Mouse (Mus musculus): ENCODE measurements around the gene Gm37240. TPM values are rescaled to one million over a fixed set of nuclear protein-coding genes. Genes with fewer than 3 reads are reported as not detected.

Gene Gm37240
- polyA plus RNA-seq, 1 experiment = 0.77 TPM

DNA sequence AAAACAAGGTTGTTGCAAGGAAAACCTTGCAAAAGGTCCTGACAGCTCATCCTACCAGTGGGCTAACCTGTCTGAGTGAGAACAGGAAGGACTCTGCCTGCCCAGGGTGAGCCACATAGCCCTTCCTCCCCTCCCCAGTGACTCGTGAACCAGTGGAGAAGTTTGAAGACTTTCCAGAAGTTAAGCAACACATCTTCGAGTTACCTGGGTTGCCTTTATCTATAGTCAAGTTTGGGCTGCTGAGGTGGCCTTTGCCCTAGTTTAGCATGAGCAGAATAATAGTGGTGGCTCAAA lies 252.2 kb downstream of the Gm37240 start:
- TF ChIP-seq CTCF (IDR thresholded peaks at IDR 0.05; ENCODE audit: borderline replicate concordance, insufficient read depth, low read depth, low read length) = no peak
- TF ChIP-seq POLR2A (IDR thresholded peaks at IDR 0.05; ENCODE audit: borderline replicate concordance, insufficient read depth, low read length) = no peak
- H3K4me3 ChIP-seq (replicated peaks; ENCODE audit: insufficient read depth, low read depth, low read length) = no peak overlapping the region
- H3K27ac ChIP-seq (ENCODE audit: insufficient read depth, low read length) = no peak overlapping the region
- WGBS = 85% methylated on average over 2 of the region's 2 CpGs
- no peaks in the 10 kb centered on the region; the same call in 1 of the 2 replicates for H3K4me1 ChIP-seq (ENCODE audit: control insufficient read depth, insufficient read depth, low read length)
- H3K27me3 ChIP-seq (ENCODE audit: control insufficient read depth, insufficient read depth, low read length) = no peaks in the 10 kb centered on the region
- DNase-seq = no peak

DNA sequence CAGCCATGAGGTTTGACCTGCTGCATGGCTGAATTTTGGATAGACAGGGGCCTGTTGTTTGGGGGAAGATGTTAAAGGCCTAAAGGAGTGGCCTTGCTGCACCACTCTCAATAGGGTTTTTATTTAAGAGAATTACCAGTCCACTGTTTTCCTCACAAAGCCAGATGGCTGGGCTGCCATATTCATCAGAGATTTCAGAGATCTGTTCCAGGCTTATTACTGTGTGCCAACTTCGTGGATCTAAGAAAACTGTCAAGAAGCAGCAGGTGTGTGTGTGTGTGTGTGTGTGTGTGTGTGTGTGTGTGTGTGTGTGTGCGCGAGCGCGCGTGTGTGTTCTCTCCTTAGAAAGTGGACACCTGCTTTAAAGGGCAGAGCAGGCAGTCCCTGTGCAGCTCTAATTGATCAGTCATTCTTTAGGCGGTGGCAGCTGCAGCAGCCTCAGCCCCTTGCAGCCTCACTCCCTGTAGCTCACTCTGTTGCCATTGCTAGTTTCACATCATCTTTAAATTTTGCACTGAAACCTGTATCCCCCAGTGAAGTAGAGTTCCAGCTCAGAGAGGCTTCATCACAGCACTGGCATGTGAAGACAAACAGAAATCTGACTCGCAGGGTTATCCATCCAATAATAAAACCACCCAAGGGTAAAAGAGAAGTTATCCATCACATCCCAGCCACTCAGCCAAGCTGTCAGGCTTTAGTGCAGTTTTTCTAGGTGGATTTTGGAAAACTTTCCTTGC lies 252.8 kb downstream of the Gm37240 start:
- TF ChIP-seq POLR2A (IDR thresholded peaks at IDR 0.05; ENCODE audit: borderline replicate concordance, insufficient read depth, low read length) (no peak), CTCF (IDR thresholded peaks at IDR 0.05; ENCODE audit: borderline replicate concordance, insufficient read depth, low read depth, low read length) (no peak)
- Histone ChIP-seq H3K4me1 (ENCODE audit: control insufficient read depth, insufficient read depth, low read length) (no peaks in the 10 kb centered on the region; the same call in 1 of the 2 replicates), H3K27ac (ENCODE audit: insufficient read depth, low read length) (no peak overlapping the region), H3K4me3 (replicated peaks; ENCODE audit: insufficient read depth, low read depth, low read length) (no peak overlapping the region), H3K27me3 (ENCODE audit: control insufficient read depth, insufficient read depth, low read length) (no peaks in the 10 kb centered on the region)
- DNase-seq = peak in 1 of 2 experiments; percentile 40
- WGBS = 36% methylated on average over 8 of the region's 8 CpGs

DNA sequence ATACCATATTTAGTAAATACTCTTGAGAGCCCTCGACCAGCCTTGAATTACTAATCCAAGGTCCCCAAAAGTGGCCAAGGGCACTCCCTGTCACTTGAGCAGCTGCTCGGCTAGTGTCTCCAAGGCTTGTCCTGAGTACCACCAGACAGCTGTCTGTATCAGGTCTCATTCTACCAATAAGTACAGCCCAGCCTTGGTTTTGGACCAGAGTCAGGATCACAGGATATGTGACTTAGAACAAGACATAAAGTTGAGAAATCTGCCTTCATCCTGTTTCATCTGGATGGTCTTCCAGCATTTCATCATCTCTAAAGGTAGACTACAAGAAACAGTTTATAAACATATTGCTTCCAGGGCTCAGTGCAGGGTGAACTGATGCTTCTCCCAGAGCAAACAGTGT lies 253.6 kb downstream of the Gm37240 start:
- TF ChIP-seq POLR2A (IDR thresholded peaks at IDR 0.05; ENCODE audit: borderline replicate concordance, insufficient read depth, low read length) (no peak), CTCF (IDR thresholded peaks at IDR 0.05; ENCODE audit: borderline replicate concordance, insufficient read depth, low read depth, low read length) (no peak)
- DNase-seq = no peak
- H3K27ac ChIP-seq (ENCODE audit: insufficient read depth, low read length) = no peak overlapping the region
- no peaks in the 10 kb centered on the region; the same call in 1 of the 2 replicates for H3K4me1 ChIP-seq (ENCODE audit: control insufficient read depth, insufficient read depth, low read length)
- H3K4me3 ChIP-seq (replicated peaks; ENCODE audit: insufficient read depth, low read depth, low read length) = no peak overlapping the region
- 83% methylated on average over 2 of the region's 2 CpGs for WGBS
- no peaks in the 10 kb centered on the region for H3K27me3 ChIP-seq (ENCODE audit: control insufficient read depth, insufficient read depth, low read length)

DNA sequence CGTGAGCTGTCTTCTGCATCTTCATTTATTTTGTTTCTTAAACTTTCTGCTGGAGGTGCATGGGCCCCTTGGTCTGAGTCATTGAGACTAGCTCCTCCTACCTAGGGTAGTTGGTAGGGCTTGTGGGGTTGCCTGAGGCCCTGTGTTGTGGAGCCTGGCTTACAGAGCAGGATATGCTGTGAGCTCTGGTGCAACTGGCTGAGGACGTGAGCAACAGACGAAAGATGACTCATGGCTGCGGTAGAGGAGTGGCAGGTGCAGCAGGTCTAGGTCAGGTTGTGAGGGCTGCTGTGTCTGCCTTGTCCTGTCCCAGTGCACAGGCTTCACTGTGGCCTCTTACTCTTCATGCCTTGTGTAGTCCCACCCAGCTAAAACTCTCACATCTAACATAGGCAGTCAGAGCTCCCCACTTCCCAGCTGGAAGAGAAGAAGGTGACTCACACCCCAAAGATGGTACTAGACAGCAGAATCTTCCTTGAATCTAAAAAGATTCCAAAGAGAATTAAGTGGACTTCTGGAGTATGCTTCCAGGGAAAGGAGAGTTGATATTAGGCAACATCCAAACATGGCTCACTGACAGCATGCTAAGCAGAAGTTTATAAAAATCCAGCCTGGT lies 257.3 kb downstream of the Gm37240 start:
- DNase-seq = no peak
- WGBS = 93% methylated on average over 4 of the region's 4 CpGs
- no peaks in the 10 kb centered on the region for H3K27me3 ChIP-seq (ENCODE audit: control insufficient read depth, insufficient read depth, low read length)
- no peak for TF ChIP-seq POLR2A (IDR thresholded peaks at IDR 0.05; ENCODE audit: borderline replicate concordance, insufficient read depth, low read length)
- no peak for TF ChIP-seq CTCF (IDR thresholded peaks at IDR 0.05; ENCODE audit: borderline replicate concordance, insufficient read depth, low read depth, low read length)
- no peak overlapping the region for H3K27ac ChIP-seq (ENCODE audit: insufficient read depth, low read length)
- H3K4me1 ChIP-seq (ENCODE audit: control insufficient read depth, insufficient read depth, low read length) = no peaks in the 10 kb centered on the region; the same call in 1 of the 2 replicates
- H3K4me3 ChIP-seq (replicated peaks; ENCODE audit: insufficient read depth, low read depth, low read length) = no peak overlapping the region

DNA sequence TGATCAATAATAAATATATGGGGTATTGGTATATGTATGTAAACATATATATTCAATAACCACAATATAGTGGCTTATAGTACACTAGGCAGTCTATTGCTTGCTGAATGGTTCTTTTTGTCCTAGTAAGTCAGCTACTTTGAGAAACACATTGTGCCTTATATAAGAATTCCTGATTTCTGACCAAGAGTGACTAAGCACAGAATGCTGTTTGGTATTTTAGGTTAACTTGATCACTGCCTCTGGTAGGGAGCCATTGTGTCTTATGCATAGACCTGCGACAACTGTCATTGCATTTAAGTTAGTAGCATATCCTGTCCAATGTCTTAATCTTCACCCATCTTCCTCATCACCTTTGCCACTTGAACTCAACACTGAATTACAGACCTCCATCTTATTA lies 267.6 kb downstream of the Gm37240 start:
- no peak for DNase-seq
- Histone ChIP-seq H3K4me1 (ENCODE audit: control insufficient read depth, insufficient read depth, low read length) (no peaks in the 10 kb centered on the region), H3K27me3 (ENCODE audit: control insufficient read depth, insufficient read depth, low read length) (no peaks in the 10 kb centered on the region), H3K27ac (ENCODE audit: insufficient read depth, low read length) (no peak overlapping the region), H3K4me3 (replicated peaks; ENCODE audit: insufficient read depth, low read depth, low read length) (no peak overlapping the region)
- WGBS = 100% methylated on average over 1 of the region's 1 CpGs
- TF ChIP-seq CTCF (IDR thresholded peaks at IDR 0.05; ENCODE audit: borderline replicate concordance, insufficient read depth, low read depth, low read length) (no peak), POLR2A (IDR thresholded peaks at IDR 0.05; ENCODE audit: borderline replicate concordance, insufficient read depth, low read length) (no peak)

DNA sequence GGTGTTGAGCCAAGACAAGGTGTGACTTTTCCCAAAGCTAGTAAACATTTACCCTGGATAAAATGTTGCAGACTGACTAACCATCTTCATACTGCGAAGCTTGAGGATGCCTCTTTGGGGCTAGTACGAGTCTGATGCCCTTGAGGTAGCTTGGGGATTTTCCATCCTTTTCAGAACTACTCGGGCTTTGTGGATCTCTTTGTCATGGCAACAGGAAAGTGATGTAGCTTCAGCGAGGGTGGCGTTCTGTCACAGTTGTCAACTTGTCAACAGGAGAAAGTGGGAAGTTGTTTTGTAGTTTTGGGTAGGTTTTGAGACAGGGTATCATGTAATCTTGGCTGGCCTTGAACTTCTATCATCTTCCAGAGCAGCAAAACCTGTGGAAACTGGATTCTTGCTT lies 268.0 kb downstream of the Gm37240 start:
- 82% methylated on average over 5 of the region's 5 CpGs for WGBS
- Histone ChIP-seq H3K27ac (ENCODE audit: insufficient read depth, low read length) (no peak overlapping the region), H3K4me3 (replicated peaks; ENCODE audit: insufficient read depth, low read depth, low read length) (no peak overlapping the region), H3K4me1 (ENCODE audit: control insufficient read depth, insufficient read depth, low read length) (no peaks in the 10 kb centered on the region), H3K27me3 (ENCODE audit: control insufficient read depth, insufficient read depth, low read length) (no peaks in the 10 kb centered on the region)
- no peak for DNase-seq
- no peak for TF ChIP-seq POLR2A (IDR thresholded peaks at IDR 0.05; ENCODE audit: borderline replicate concordance, insufficient read depth, low read length)
- TF ChIP-seq CTCF (IDR thresholded peaks at IDR 0.05; ENCODE audit: borderline replicate concordance, insufficient read depth, low read depth, low read length) = no peak

DNA sequence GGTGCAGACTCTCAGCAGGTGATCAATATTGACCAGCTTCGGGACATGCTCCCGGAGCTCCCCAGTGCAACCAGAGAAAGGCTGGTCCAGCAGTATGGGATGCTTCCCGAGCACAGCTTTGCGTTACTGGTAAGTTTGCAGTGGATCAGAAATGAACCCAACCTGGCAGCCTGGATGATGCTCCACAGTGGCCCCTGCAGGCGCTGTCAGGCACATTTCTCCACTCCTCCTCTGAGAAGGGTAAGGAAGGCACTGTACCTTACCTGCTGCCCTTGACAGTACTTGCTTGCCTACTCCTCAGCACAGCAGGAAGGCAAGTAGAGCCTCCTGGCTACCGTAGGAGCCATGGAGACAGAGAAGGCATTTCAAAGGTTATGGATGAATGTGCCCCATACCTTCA lies 268.4 kb downstream of the Gm37240 start:
- Histone ChIP-seq H3K27me3 (ENCODE audit: control insufficient read depth, insufficient read depth, low read length) (no peaks in the 10 kb centered on the region), H3K27ac (ENCODE audit: insufficient read depth, low read length) (no peak overlapping the region), H3K4me3 (replicated peaks; ENCODE audit: insufficient read depth, low read depth, low read length) (no peak overlapping the region), H3K4me1 (ENCODE audit: control insufficient read depth, insufficient read depth, low read length) (no peaks in the 10 kb centered on the region)
- TF ChIP-seq POLR2A (IDR thresholded peaks at IDR 0.05; ENCODE audit: borderline replicate concordance, insufficient read depth, low read length) (no peak), CTCF (IDR thresholded peaks at IDR 0.05; ENCODE audit: borderline replicate concordance, insufficient read depth, low read depth, low read length) (peak; percentile 43; the same call in 1 of the 2 replicates)
- peak; percentile 32 to 46 for DNase-seq
- 67% methylated on average over 6 of the region's 6 CpGs for WGBS

DNA sequence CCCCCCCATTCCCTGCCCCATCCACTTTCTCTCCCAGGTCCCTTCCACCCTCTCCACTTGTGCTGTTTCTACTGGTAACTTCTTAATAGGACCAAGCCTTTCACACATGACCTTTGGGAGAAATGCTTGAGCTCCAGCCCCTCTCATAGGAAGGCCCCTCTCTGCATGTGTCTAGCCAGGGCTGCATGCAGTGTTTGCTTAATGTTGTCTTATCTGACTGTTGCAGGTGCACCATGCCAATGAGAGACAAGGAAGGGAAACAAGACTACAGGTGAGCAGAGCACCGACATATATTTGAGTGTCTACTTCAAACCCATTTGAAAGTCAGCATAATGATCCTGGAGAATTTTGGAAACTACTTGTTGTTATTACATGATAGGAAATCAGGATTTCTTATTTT lies 270.9 kb downstream of the Gm37240 start:
- H3K27ac ChIP-seq (ENCODE audit: insufficient read depth, low read length) = no peak overlapping the region
- H3K4me3 ChIP-seq (replicated peaks; ENCODE audit: insufficient read depth, low read depth, low read length) = no peak overlapping the region
- DNase-seq = no peak
- TF ChIP-seq POLR2A (IDR thresholded peaks at IDR 0.05; ENCODE audit: borderline replicate concordance, insufficient read depth, low read length) = no peak
- TF ChIP-seq CTCF (IDR thresholded peaks at IDR 0.05; ENCODE audit: borderline replicate concordance, insufficient read depth, low read depth, low read length) = no peak
- WGBS = 96% methylated on average over 1 of the region's 1 CpGs
- H3K27me3 ChIP-seq (ENCODE audit: control insufficient read depth, insufficient read depth, low read length) = no peaks in the 10 kb centered on the region
- no peaks in the 10 kb centered on the region for H3K4me1 ChIP-seq (ENCODE audit: control insufficient read depth, insufficient read depth, low read length)
